In the genomic region with DNA sequence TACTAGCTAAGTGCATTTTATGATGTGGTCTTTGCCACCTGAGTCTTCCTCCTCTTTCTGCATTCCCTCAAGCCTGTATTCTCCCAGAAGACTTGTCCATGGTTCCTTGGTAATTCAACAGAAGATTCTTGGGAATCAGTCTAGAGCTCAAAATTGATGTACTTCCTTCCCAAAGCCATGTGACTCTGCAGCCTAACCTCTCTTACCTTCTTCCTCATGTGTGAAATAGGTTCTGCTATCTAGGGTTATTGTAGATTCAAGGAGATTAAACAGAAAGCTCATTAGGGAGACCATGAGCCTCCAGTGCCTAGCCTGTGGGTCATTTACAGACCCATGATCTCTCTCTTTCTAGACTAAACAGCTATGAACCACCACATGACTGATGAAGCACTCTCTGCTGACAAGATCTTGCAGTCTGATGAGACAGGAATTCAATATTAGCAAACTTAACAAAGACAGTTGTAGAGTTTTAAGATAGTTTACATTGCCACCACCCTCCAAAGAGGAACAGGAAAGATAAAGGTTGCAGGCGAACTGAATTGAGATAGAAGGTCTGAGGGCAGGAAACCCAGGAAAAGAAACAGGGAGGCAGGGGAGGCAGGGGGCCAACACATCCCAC, we compare ENCODE assay signal across 27 mouse cellular contexts. TPM values are rescaled to one million over a fixed set of nuclear protein-coding genes. Genes with fewer than 3 reads are reported as not detected.
DNase-seq lines count a peak whose midpoint lies in the region; ATAC-seq lines count a peak whose summit lies in the region.
"Had no signal": no experiment of that assay in that cellular context is flagged by ENCODE, and none has a peak within 500 bp of the region (broad histone marks: within the 10 kb centered on the region; RNA-seq: fewer than 3 reads in every experiment).

No protein-coding gene starts in this region.

- H3K9ac ChIP-seq in midbrain, embryonic 11.5 days (ENCODE audit: low read length) = no peak overlapping the region
- H3K9ac ChIP-seq: embryonic facial prominence, embryonic 13.5 days; embryonic facial prominence, embryonic 15.5 days; forebrain, embryonic 12.5 days had no signal

- ATAC-seq in midbrain, embryonic 11.5 days (ENCODE audit: low FRiP score) = no peak
- ATAC-seq: CD4-positive, CD25-positive, alpha-beta regulatory T cell, adult 4 months; forebrain, embryonic 14.5 days; forebrain, embryonic 16.5 days; Patski had no signal

- WGBS in midbrain, embryonic 11.5 days = 76% methylated on average over 1 of the region's 1 CpGs
- 84% methylated on average over 1 of the region's 1 CpGs for WGBS in midbrain, embryonic 10.5 days

- peak; percentile 24 for DNase-seq in heart, adult 11 months
- DNase-seq in heart, adult 9 months (ENCODE audit: low spot score in 2 of 2) = no peak
- DNase-seq in midbrain, embryonic 11.5 days (ENCODE audit: low spot score, missing footprints) = peak; percentile 70
- no peak for DNase-seq in midbrain, embryonic 10.5 days (ENCODE audit: low spot score)
- peak; percentile 16 for DNase-seq in R1 (ENCODE audit: low read depth, low spot score)
- no peak for DNase-seq in right cerebral cortex, postnatal 36 days (ENCODE audit: low spot score in 2 of 2)
- DNase-seq: adrenal gland, adult 2 months; adrenal gland, postnatal 10 days; adrenal gland, postnatal 25 days; B cell, adult 2 months; cerebellum, adult 11 months; cerebellum, adult 18-20 months; cerebellum, adult 8-10 months; cerebellum, adult 9-11 months; cerebellum, postnatal 14 days; cerebellum, postnatal 36 days; embryo, embryonic 11 days had no signal

- H3K27ac ChIP-seq in midbrain, embryonic 11.5 days (ENCODE audit: low read depth, low read length) = no peak overlapping the region
- H3K27ac ChIP-seq in midbrain, embryonic 10.5 days (replicated peaks) = no peak overlapping the region
- H3K27ac ChIP-seq: embryonic facial prominence, embryonic 13.5 days; embryonic facial prominence, embryonic 15.5 days; forebrain, embryonic 10.5 days; forebrain, embryonic 12.5 days had no signal

- no peaks in the 10 kb centered on the region for H3K36me3 ChIP-seq in midbrain, embryonic 11.5 days (ENCODE audit: control insufficient read depth, insufficient read depth, low read length)
- no peaks in the 10 kb centered on the region for H3K36me3 ChIP-seq in midbrain, embryonic 10.5 days
- H3K36me3 ChIP-seq: embryonic facial prominence, embryonic 15.5 days; forebrain, embryonic 10.5 days; forebrain, embryonic 12.5 days had no signal

- H3K4me3 ChIP-seq in midbrain, embryonic 11.5 days (ENCODE audit: low read depth, low read length) = no peak overlapping the region
- no peak overlapping the region for H3K4me3 ChIP-seq in midbrain, embryonic 10.5 days
- H3K4me3 ChIP-seq: embryonic facial prominence, embryonic 13.5 days; embryonic facial prominence, embryonic 15.5 days; erythroblast, embryonic 14.5 days; forebrain, embryonic 10.5 days; forebrain, embryonic 12.5 days had no signal

- no peaks in the 10 kb centered on the region for H3K27me3 ChIP-seq in midbrain, embryonic 11.5 days (ENCODE audit: control insufficient read depth, insufficient read depth, low read length)
- H3K27me3 ChIP-seq in midbrain, embryonic 10.5 days (ENCODE audit: low read depth, poor library complexity, severe bottlenecking) = no peaks in the 10 kb centered on the region
- H3K27me3 ChIP-seq: CH12.LX; embryonic facial prominence, embryonic 13.5 days; embryonic facial prominence, embryonic 15.5 days; forebrain, embryonic 12.5 days; Patski had no signal

- no peaks in the 10 kb centered on the region for H3K4me1 ChIP-seq in midbrain, embryonic 11.5 days (ENCODE audit: control insufficient read depth, insufficient read depth, low read length)
- H3K4me1 ChIP-seq in midbrain, embryonic 10.5 days = no peaks in the 10 kb centered on the region
- H3K4me1 ChIP-seq: embryonic facial prominence, embryonic 13.5 days; embryonic facial prominence, embryonic 15.5 days; forebrain, embryonic 12.5 days had no signal

- H3K9me3 ChIP-seq in midbrain, embryonic 11.5 days (ENCODE audit: control insufficient read depth, low read length) = no peaks in the 10 kb centered on the region
- H3K9me3 ChIP-seq in midbrain, embryonic 10.5 days (replicated peaks) = no peaks in the 10 kb centered on the region
- H3K9me3 ChIP-seq: embryonic facial prominence, embryonic 13.5 days; embryonic facial prominence, embryonic 15.5 days; forebrain, embryonic 12.5 days had no signal

- no peak overlapping the region for H3K4me2 ChIP-seq in midbrain, embryonic 11.5 days
- H3K4me2 ChIP-seq: embryonic facial prominence, embryonic 13.5 days; embryonic facial prominence, embryonic 15.5 days; forebrain, embryonic 12.5 days had no signal

RNA-seq across cellular contexts. Expression of gene Qdpr, which starts 23.5 kb away (rescaled TPM):
- polyA plus RNA-seq in midbrain, embryonic 11.5 days (2014; fragmentation: Nextera tagmentation; extraction: Ambion mirVana) = 102 and 110 TPM in 2 replicates
- polyA plus RNA-seq in midbrain, embryonic 10.5 days (2016; fragmentation: Nextera tagmentation; extraction: Ambion mirVana) = 127 and 128 TPM in 2 replicates

RNA-seq across cellular contexts. Expression of gene Clrn2, which starts 27.0 kb away (rescaled TPM):
- 0.86 and 1.2 TPM in 2 replicates for polyA plus RNA-seq in midbrain, embryonic 11.5 days (2014; fragmentation: Nextera tagmentation; extraction: Ambion mirVana)
- 0.29 TPM in 1 of 2 replicates, not detected in the other for polyA plus RNA-seq in midbrain, embryonic 10.5 days (2016; fragmentation: Nextera tagmentation; extraction: Ambion mirVana)
- polyA plus RNA-seq: adrenal gland, adult 2 months; CD4-positive, CD25-positive, alpha-beta regulatory T cell, adult 4 months; embryonic facial prominence, embryonic 13.5 days; erythroblast, embryonic 14.5 days; forebrain, embryonic 12.5 days; forebrain, embryonic 14.5 days; forebrain, embryonic 16.5 days; Patski had no signal

Comparison
In these comparisons a context has a peak if more than half of its experiments do, and no peak if none do; other contexts are left out.
1. DNase-seq: peak in heart, adult 11 months (single experiment), midbrain, embryonic 11.5 days (single experiment) and R1 (single experiment); none in heart, adult 9 months (0 of 2), midbrain, embryonic 10.5 days (single experiment) and right cerebral cortex, postnatal 36 days (0 of 2).